Mouse (Mus musculus) thymus, adult 2 months (tissue): ENCODE results near the gene Hhatl.

Experiments used
- CTCF ChIP-seq: fragments of 200-500 bp; IDR thresholded peaks from 2 replicates; pipeline ENCODE4 v1.5.1; 2012; ENCODE audit warnings: mild to moderate bottlenecking, control low read depth, low read length, moderate library complexity, borderline replicate concordance; ENCODE audit not compliant: control insufficient read depth, poor library complexity, insufficient read depth; ENCODE audit errors: extremely low read depth
- POLR2A ChIP-seq: fragments of 200-500 bp; IDR thresholded peaks from 2 replicates; pipeline ENCODE4 v1.6.1; 2012; ENCODE audit warnings: mild to moderate bottlenecking, low read length, control low read depth, moderate library complexity; ENCODE audit not compliant: control insufficient read depth, poor library complexity, insufficient read depth; ENCODE audit errors: extremely low read depth

DNA sequence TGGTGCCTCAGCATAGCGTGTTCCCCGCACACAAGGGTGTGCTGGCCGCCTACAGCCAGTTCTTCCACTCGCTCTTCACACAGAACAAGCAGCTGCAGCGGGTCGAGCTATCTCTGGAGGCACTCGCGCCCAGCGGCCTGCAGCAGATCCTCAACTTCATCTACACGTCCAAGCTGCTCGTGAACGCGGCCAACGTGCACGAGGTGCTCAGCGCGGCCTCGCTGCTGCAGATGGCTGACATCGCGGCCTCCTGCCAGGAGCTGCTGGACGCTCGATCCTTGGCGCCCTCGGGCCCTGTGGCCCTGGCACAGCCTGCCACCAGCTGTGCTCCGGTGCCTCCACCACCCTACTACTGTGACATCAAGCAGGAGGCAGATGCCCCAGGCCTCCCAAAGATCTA is 29.5 kb downstream of the Hhatl start:
- TF ChIP-seq CTCF (no peak), POLR2A (no peak)
